Mouse (Mus musculus): ENCODE measurements at regions not wholly inside any gene's neighbourhood (a gene's known extent, or its start where the extent isn't known, plus 50 kb on each side); places are given as distances from the start of the nearest gene placed in this dataset.

DNA sequence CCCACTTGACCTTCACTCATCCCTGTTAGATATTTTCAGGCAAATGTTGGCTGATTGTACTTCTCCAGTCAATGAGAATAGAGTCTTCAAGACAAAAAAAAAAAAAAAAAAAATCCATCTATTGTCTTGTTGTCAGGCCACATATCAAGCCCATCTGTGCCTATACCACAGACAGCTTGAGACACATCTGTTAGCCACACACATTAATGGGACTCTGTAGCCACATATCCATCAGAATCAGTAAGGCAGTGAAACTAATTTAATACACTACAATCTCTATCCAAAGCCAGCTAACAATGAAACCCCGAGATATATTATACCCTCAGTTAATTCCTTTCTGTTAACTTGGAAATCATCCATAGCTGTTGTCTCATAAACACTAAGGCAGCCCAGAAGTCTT is 667.1 kb downstream of the Defb40 start:
- ATAC-seq (ENCODE audit: insufficient number of reproducible peaks, insufficient read depth, low FRiP score, low TSS enrichment): no peak
- 79% methylated on average over 1 of the region's 1 CpGs for WGBS
- Histone ChIP-seq H3K4me1 (no peaks in the 10 kb centered on the region), H3K9me3 (no peaks in the 10 kb centered on the region), H3K36me3 (no peaks in the 10 kb centered on the region), H3K27me3 (no peaks in the 10 kb centered on the region), H3K27ac (no peak overlapping the region), H3K4me3 (no peak overlapping the region), H3K9ac (no peak overlapping the region), H3K4me2 (replicated peaks) (no peak overlapping the region)

GRCm38 (mm10) chr8:18287536-18288237 is 690.4 kb downstream of the Defb40 start:
- Histone ChIP-seq H3K4me2 (replicated peaks) (no peak overlapping the region), H3K9me3 (no peaks in the 10 kb centered on the region), H3K4me3 (no peak overlapping the region), H3K4me1 (no peaks in the 10 kb centered on the region), H3K27me3 (no peaks in the 10 kb centered on the region), H3K36me3 (no peaks in the 10 kb centered on the region), H3K9ac (no peak overlapping the region), H3K27ac (no peak overlapping the region)
- WGBS: 71% methylated on average over 8 of the region's 8 CpGs
- ATAC-seq (ENCODE audit: insufficient number of reproducible peaks, insufficient read depth, low FRiP score, low TSS enrichment): no peak

GRCm38 (mm10) chr8:18279932-18280331 is 698.1 kb downstream of the Defb40 start:
- Histone ChIP-seq H3K27me3 (no peaks in the 10 kb centered on the region), H3K9ac (no peak overlapping the region), H3K4me2 (replicated peaks) (no peak overlapping the region), H3K36me3 (no peaks in the 10 kb centered on the region), H3K4me1 (no peaks in the 10 kb centered on the region), H3K27ac (no peak overlapping the region), H3K4me3 (no peak overlapping the region), H3K9me3 (no peaks in the 10 kb centered on the region)
- 78% methylated on average over 4 of the region's 4 CpGs for WGBS
- no peak for ATAC-seq (ENCODE audit: insufficient number of reproducible peaks, insufficient read depth, low FRiP score, low TSS enrichment)

GRCm38 (mm10) chr8:18268301-18268700 is 709.8 kb downstream of the Defb40 start:
- no peak for ATAC-seq (ENCODE audit: insufficient number of reproducible peaks, insufficient read depth, low FRiP score, low TSS enrichment)

DNA sequence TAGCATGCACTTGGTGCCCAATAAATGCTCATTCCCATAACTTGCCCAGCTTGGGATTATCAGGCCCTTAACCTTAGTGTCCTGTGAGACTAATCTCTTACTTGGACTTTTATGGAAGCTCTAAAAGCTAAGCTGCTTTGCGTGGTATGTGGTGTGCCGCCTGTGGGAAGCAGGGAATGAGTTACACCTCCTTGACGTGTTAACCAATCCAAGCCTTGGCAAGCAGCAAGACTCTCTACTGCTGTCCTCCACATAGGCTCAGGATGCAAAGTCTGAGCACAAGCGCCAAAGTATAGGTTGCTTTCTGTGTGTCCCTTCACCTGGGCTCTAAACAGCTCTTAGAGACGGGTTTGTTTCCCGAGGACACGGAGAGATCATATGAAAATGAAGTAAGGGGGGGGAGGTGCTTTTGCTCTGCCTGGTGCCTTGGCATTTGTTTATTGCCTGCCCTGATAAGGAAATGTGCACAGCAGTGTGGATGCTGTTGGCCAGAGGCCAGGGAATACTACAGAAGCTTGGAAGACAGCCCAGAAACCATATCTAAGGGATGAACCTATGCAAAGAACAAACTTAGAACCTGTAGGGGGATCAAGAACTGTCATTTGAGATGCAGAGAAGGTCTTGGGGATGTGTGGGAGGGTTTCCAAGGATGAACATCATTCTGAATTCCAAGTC is 719.6 kb downstream of the Defb40 start:
- no peaks in the 10 kb centered on the region for H3K9me3 ChIP-seq
- no peaks in the 10 kb centered on the region for H3K36me3 ChIP-seq
- ATAC-seq (ENCODE audit: insufficient number of reproducible peaks, insufficient read depth, low FRiP score, low TSS enrichment): no peak
- H3K4me2 ChIP-seq (replicated peaks): no peak overlapping the region
- H3K27ac ChIP-seq: no peak overlapping the region
- no peaks in the 10 kb centered on the region for H3K4me1 ChIP-seq
- no peaks in the 10 kb centered on the region for H3K27me3 ChIP-seq
- no peak overlapping the region for H3K4me3 ChIP-seq
- H3K9ac ChIP-seq: no peak overlapping the region
- 88% methylated on average over 7 of the region's 7 CpGs for WGBS

More at GRCm38 (mm10) chr8:18268301-18268700, 709.8 kb downstream of the Defb40 start:
- H3K4me3 ChIP-seq: no peak overlapping the region
- H3K4me2 ChIP-seq (replicated peaks): no peak overlapping the region
- H3K36me3 ChIP-seq: no peaks in the 10 kb centered on the region
- no peaks in the 10 kb centered on the region for H3K27me3 ChIP-seq
- H3K27ac ChIP-seq: no peak overlapping the region
- no peak overlapping the region for H3K9ac ChIP-seq
- WGBS: 86% methylated on average over 7 of the region's 7 CpGs
- no peaks in the 10 kb centered on the region for H3K9me3 ChIP-seq
- no peaks in the 10 kb centered on the region for H3K4me1 ChIP-seq

- ATAC-seq (ENCODE audit: insufficient number of reproducible peaks, insufficient read depth, low FRiP score, low TSS enrichment): no peak
- Histone ChIP-seq H3K4me1 (no peaks in the 10 kb centered on the region), H3K9ac (no peak overlapping the region), H3K4me2 (replicated peaks) (no peak overlapping the region), H3K9me3 (no peaks in the 10 kb centered on the region), H3K36me3 (no peaks in the 10 kb centered on the region), H3K27me3 (no peaks in the 10 kb centered on the region), H3K4me3 (no peak overlapping the region), H3K27ac (no peak overlapping the region)
- 87% methylated on average over 12 of the region's 12 CpGs for WGBS
These were observed 731.8 kb downstream of the Defb40 start for GRCm38 (mm10) chr8:18246299-18246698.

DNA sequence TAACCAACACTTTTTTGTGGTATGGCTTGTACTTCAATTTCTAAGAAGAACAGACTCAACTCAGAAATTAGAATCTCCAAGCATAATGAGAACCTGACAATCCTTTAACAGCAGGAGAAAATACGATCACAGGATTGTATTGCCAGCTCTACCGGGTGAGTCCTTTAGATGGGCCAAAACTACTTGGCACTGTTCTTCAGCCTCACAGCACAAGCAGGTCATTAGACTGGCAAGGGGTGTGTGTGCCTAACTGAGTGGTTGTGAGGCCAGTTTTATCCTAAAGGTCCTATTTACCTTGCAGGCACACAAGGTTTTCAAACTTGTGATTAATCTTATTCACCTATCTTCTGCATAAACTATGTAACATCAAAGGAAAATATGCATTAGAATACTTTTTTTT is 760.5 kb downstream of the Defb40 start:
- no peak overlapping the region for H3K4me2 ChIP-seq (replicated peaks)
- H3K4me1 ChIP-seq: no peaks in the 10 kb centered on the region
- H3K4me3 ChIP-seq: no peak overlapping the region
- WGBS: 86% methylated on average over 2 of the region's 2 CpGs
- ATAC-seq (ENCODE audit: insufficient number of reproducible peaks, insufficient read depth, low FRiP score, low TSS enrichment): no peak
- no peaks in the 10 kb centered on the region for H3K36me3 ChIP-seq
- no peaks in the 10 kb centered on the region for H3K27me3 ChIP-seq
- H3K9ac ChIP-seq: no peak overlapping the region
- H3K9me3 ChIP-seq: no peaks in the 10 kb centered on the region
- H3K27ac ChIP-seq: no peak overlapping the region

DNA sequence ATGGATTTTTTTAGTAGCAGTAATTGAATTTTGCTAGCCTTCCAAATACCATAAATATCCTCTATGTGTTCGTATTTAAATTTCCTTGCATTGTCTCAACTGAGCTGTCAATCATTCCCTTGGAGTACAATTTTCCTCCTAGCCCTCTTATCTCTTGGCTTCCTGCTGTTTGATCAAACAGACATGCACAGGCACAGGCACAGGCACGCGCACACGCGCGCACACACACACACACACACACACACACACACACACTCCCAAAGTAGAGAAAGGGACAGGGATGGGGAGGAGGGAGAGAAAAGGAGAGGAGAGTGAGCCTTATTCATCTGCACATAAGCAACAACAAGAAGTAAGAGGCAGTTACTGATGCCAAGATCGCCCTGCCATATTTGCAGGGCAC is 760.9 kb downstream of the Defb40 start:
- H3K9me3 ChIP-seq: no peaks in the 10 kb centered on the region
- no peaks in the 10 kb centered on the region for H3K4me1 ChIP-seq
- no peaks in the 10 kb centered on the region for H3K27me3 ChIP-seq
- H3K4me3 ChIP-seq: no peak overlapping the region
- no peak overlapping the region for H3K9ac ChIP-seq
- no peaks in the 10 kb centered on the region for H3K36me3 ChIP-seq
- 91% methylated on average over 7 of the region's 7 CpGs for WGBS
- no peak overlapping the region for H3K27ac ChIP-seq
- ATAC-seq (ENCODE audit: insufficient number of reproducible peaks, insufficient read depth, low FRiP score, low TSS enrichment): no peak
- H3K4me2 ChIP-seq (replicated peaks): no peak overlapping the region

- WGBS: 77% methylated on average over 1 of the region's 1 CpGs
- Histone ChIP-seq H3K27me3 (no peaks in the 10 kb centered on the region), H3K27ac (no peak overlapping the region), H3K4me3 (no peak overlapping the region), H3K4me1 (no peaks in the 10 kb centered on the region), H3K9me3 (no peaks in the 10 kb centered on the region), H3K4me2 (replicated peaks) (no peak overlapping the region), H3K9ac (no peak overlapping the region), H3K36me3 (no peaks in the 10 kb centered on the region)
- ATAC-seq (ENCODE audit: insufficient number of reproducible peaks, insufficient read depth, low FRiP score, low TSS enrichment): no peak
These were observed 761.5 kb downstream of the Defb40 start for GRCm38 (mm10) chr8:18216516-18216915.

GRCm38 (mm10) chr8:18210067-18210466 is 768.0 kb downstream of the Defb40 start:
- H3K4me2 ChIP-seq (replicated peaks): no peak overlapping the region
- no peak overlapping the region for H3K4me3 ChIP-seq
- H3K9me3 ChIP-seq: no peaks in the 10 kb centered on the region
- no peak for ATAC-seq (ENCODE audit: insufficient number of reproducible peaks, insufficient read depth, low FRiP score, low TSS enrichment)
- H3K27ac ChIP-seq: no peak overlapping the region
- H3K36me3 ChIP-seq: no peaks in the 10 kb centered on the region
- H3K9ac ChIP-seq: no peak overlapping the region
- H3K4me1 ChIP-seq: no peaks in the 10 kb centered on the region
- WGBS: 92% methylated on average over 1 of the region's 1 CpGs
- H3K27me3 ChIP-seq: no peaks in the 10 kb centered on the region

DNA sequence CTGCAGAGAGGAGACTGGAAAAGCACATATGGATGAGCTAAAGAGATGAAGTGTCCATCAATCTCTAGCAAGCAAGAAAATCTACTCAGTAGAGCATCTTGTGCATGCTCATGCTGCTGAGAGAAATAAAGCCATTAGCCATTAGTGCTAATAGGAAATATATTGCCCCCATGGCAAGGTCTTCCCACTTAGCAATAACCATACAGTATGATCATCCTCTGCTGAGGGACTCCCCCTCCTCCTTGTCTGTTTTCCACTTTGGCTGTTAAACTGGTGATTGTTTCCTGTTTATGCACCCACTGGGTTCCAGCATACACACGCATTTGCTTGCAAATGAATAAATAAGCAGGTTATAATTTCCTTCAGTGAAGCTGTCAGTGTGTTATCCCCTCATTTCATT is 769.4 kb downstream of the Defb40 start:
- ATAC-seq (ENCODE audit: insufficient number of reproducible peaks, insufficient read depth, low FRiP score, low TSS enrichment): no peak
- WGBS: 63% methylated on average over 1 of the region's 1 CpGs
- H3K27ac ChIP-seq: no peak overlapping the region
- H3K27me3 ChIP-seq: no peaks in the 10 kb centered on the region
- no peaks in the 10 kb centered on the region for H3K4me1 ChIP-seq
- no peaks in the 10 kb centered on the region for H3K36me3 ChIP-seq
- H3K4me2 ChIP-seq (replicated peaks): no peak overlapping the region
- no peak overlapping the region for H3K9ac ChIP-seq
- no peak overlapping the region for H3K4me3 ChIP-seq
- H3K9me3 ChIP-seq: no peaks in the 10 kb centered on the region

- no peak for ATAC-seq (ENCODE audit: insufficient number of reproducible peaks, insufficient read depth, low FRiP score, low TSS enrichment)
- Histone ChIP-seq H3K9me3 (no peaks in the 10 kb centered on the region), H3K27me3 (no peaks in the 10 kb centered on the region), H3K36me3 (no peaks in the 10 kb centered on the region), H3K4me3 (no peak overlapping the region), H3K9ac (no peak overlapping the region), H3K4me1 (no peaks in the 10 kb centered on the region), H3K4me2 (replicated peaks) (no peak overlapping the region), H3K27ac (no peak overlapping the region)
These were observed 790.6 kb downstream of the Defb40 start for GRCm38 (mm10) chr8:18187486-18187885.

Measured in embryonic facial prominence, embryonic 12.5 days (tissue).